Mouse (Mus musculus): Measurements from ENCODE around the gene Mmab.

Gene Mmab

GRCm38 (mm10) chr5:114428621-114429020 lies 15.2 kb downstream of the Mmab start:
- DNase-seq (ENCODE audit: low spot score): no peak

DNA sequence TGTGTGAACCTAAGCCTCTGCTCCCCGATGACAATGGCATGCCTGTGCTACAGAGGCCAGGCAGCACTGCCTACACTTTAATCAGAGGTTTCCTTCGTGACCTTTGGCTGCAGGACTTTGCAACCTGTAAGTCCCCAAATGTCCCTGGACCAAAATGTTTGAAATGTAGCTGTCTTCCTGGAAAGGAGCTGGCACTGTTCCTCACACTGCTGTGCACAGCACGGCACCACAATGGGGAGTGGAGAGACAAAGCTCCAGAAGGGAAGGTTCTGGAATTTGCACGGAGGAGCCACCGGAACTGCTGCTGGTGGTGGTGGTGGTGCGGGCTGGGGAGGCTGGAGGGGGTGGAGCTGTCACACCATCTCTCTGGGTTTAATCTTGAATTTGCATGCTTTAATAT lies 17.1 kb downstream of the Mmab start:
- DNase-seq (ENCODE audit: low spot score): no peak

GRCm38 (mm10) chr5:114423961-114424360 lies 19.9 kb downstream of the Mmab start:
- DNase-seq (ENCODE audit: low spot score): no peak

DNA sequence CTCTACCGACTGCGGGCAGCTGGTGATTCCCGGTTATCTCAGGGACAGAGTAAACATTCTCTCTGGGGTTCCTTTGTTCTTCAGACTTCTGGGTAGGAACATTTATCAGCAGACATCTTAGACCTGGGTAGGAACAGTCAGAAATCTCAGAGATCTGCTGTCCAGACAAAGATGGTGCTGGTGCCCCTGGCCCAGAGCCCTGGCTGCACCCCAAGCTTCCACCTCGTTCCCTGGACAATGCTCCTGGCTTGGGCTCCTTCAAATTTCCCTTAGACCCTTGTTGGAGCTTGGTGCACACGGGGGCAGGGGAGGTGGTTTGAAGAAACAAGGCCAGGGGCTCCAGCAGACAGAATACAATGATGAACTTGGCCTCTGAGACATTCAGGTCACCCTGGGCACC lies 21.3 kb downstream of the Mmab start:
- no peak for DNase-seq (ENCODE audit: low spot score)

DNA sequence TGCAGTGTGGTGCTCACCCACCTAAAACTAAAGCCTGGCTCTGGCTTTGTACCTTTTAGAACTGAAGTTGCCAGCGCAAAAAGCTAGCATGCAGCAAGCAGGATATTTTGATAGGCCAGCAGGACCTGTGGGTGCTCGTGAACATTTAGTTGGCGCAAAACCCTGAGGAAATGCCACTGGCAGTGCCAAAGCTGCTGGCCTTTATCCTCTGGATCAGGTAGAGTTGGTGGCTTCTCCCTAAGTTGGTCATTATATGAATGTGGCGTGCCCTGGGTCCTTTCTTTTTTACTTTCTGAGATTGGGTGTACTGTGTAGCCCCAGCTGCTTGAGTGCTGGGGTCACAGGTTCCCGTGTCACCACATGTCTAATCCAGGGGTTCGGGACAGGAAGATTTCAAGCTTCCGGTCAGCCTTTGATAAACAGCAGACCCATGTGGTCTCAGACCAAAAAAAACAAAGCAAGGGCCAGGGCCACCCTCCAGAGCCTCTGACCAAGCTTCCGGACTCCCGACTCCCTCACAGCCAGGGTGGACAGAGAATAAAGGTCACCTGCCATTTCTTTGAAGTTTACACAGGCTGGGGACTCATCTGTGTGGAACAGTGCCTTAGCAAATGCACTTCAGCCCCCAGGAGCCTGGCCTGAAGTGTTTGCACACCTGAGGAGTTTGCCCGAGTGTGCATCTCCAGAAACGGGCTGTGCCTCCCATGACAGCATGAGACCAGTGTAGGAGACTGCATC lies 22.1 kb downstream of the Mmab start:
- no peak for DNase-seq (ENCODE audit: low spot score)

- DNase-seq (ENCODE audit: low spot score): no peak
These were observed 25.3 kb downstream of the Mmab start for GRCm38 (mm10) chr5:114418541-114418940.

GRCm38 (mm10) chr5:114416855-114417254 lies 27.0 kb downstream of the Mmab start:
- no peak for DNase-seq (ENCODE audit: low spot score)

- no peak for DNase-seq (ENCODE audit: low spot score)
These were observed 28.3 kb downstream of the Mmab start for GRCm38 (mm10) chr5:114415606-114416005.

- DNase-seq (ENCODE audit: low spot score): peak; percentile 23
These were observed 30.7 kb downstream of the Mmab start for GRCm38 (mm10) chr5:114413067-114413735.

DNA sequence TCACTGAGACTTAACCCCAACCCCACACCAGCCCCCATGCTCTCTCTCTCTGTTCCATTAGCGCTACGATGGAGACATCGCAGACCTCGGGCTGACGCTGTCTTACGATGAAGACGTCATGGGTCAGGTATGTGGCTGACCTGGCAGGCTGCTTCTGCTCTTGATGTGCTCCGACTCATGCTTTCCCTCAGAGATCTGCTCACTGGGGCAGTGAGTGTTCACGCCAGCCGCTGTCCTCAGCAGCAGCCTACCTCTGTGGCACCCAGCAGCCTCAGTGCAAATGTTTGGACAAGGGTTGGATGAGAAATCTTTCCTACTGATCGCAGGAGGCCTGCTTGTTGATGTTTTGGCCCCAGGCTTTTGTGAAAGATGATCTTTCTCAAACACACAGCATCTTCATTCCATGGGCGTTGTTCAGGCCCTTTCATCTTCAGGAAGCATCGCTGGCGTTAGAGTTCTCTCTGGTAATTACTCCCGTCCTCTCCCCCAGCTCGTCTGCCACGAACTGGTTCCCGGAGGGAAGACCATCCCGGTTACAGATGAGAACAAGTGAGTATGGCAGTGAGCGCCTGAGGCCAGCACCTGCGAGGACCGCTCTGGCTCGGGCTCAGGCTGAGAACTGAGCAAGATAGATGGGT lies 31.4 kb downstream of the Mmab start:
- DNase-seq (ENCODE audit: low spot score): no peak

- no peak for DNase-seq (ENCODE audit: low spot score)
These were observed 33.4 kb downstream of the Mmab start for GRCm38 (mm10) chr5:114410429-114410828.

DNA sequence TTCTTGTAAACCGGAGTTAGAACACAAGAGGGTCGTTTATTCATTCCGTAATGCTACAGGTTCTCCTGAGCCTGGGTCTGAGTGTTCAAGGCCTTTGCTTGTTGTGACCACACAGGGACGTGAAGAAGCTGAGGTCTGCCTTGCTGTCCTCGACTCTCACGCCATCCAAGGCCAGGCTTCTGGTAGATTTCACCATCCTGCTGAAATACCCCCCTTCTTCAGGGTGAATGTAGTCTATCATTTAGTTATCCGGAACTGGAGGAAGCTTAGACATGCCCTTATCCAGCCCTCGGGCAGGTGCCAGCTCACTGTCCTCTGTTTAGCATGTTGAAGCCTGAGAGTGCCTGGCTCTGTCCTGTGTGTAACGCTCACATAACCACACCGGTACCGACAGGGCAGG lies 35.0 kb downstream of the Mmab start:
- DNase-seq (ENCODE audit: low spot score): no peak

GRCm38 (mm10) chr5:114407810-114408209 lies 36.0 kb downstream of the Mmab start:
- no peak for DNase-seq (ENCODE audit: low spot score)

- no peak for DNase-seq (ENCODE audit: low spot score)
These were observed 36.6 kb downstream of the Mmab start for GRCm38 (mm10) chr5:114407269-114407668.

DNA sequence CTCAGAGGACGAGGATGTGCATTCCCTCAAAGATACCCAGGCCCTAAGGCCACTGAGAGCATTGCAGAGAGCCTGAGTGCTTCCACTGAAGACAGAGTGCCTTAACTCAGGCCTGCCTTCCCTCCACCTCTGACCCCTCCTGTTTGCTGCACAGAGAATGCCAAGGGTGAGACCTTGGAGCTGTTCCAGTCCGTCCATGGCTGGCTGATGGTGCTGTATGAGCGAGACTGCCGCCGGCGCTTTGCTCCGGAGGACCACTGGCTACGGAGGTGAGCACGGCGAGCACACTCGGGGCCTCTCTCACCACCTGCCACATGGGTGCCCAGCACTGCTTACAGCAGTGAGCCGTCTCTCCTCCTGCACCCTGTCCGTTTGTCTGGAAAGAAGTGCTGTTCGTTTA lies 37.3 kb downstream of the Mmab start:
- no peak for DNase-seq (ENCODE audit: low spot score)

DNA sequence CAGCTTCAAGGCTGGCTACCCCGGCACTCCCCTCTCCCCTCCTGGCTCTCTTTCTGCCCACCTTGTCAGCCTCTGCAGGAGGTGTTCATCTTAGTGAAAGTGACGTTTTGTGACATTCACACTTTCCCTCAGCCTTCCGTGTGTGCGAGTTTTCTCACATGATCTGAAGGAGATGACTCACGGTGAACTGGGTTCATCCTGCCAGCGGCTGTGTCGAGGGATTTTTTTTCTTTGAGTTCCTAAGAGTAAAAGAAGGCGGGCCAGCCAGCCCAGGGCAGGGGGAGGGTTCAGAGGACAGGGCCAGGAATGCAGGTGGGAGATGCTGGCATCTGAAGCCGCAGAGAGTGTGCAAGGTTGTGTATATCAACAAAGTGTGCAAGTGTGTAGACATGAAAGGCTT lies 50.7 kb downstream of the Mmab start:
- DNase-seq (ENCODE audit: low spot score): no peak

GRCm38 (mm10) chr5:114384448-114384847 lies 59.4 kb downstream of the Mmab start:
- DNase-seq (ENCODE audit: low spot score): no peak

- DNase-seq (ENCODE audit: low spot score): peak; percentile 50
These were observed 60.5 kb downstream of the Mmab start for GRCm38 (mm10) chr5:114383184-114383904.

All from urinary bladder, postnatal 14 days (tissue).